Mouse (Mus musculus) heart, adult 2 months (tissue): ENCODE measurements around the gene E130114P18Rik. TPM values are rescaled to one million over a fixed set of nuclear protein-coding genes. Genes with fewer than 3 reads are reported as not detected.

ENCODE experiments used
- DNase-seq, 2 experiments: peaks; one replicate each; pipeline ENCODE4 v3.0.0; 2021
- H3K27ac ChIP-seq: fragments of 200-600 bp; 2 replicates; pipeline ENCODE4 v1.8.1; 2022
- H3K27me3 ChIP-seq: fragments of 200-500 bp; 2 replicates; pipeline ENCODE4 v1.6.1; 2012; ENCODE audit warnings: mild to moderate bottlenecking, low read length, inconsistent platforms, mixed read lengths; ENCODE audit not compliant: control insufficient read depth, insufficient read depth
- H3K36me3 ChIP-seq: fragments of 200-500 bp; 2 replicates; pipeline ENCODE4 v1.6.1; 2012; ENCODE audit warnings: low read length, inconsistent platforms; ENCODE audit not compliant: control insufficient read depth, insufficient read depth
- H3K4me1 ChIP-seq: fragments of 200-500 bp; 2 replicates; pipeline ENCODE4 v1.6.1; 2011; ENCODE audit warnings: low read length; ENCODE audit not compliant: control insufficient read depth, insufficient read depth
- H3K4me3 ChIP-seq: fragments of 200-600 bp; 2 replicates; pipeline ENCODE4 v1.8.1; 2022
- H3K79me2 ChIP-seq: fragments of 200-500 bp; replicated peaks from 2 replicates; pipeline ENCODE4 v1.6.1; 2012; ENCODE audit warnings: mild to moderate bottlenecking, inconsistent platforms, low read length, moderate library complexity, mixed read lengths; ENCODE audit not compliant: control insufficient read depth, insufficient read depth
- H3K9ac ChIP-seq: fragments of 200-500 bp; 2 replicates; pipeline ENCODE4 v1.6.1; 2012; ENCODE audit warnings: low read depth, mild to moderate bottlenecking, control low read depth, inconsistent platforms, low read length, mixed read lengths
- CTCF ChIP-seq: fragments of 200-600 bp; IDR thresholded peaks from 2 replicates; pipeline ENCODE4 v1.8.1; 2022; ENCODE audit warnings: antibody characterized with exemption, mild to moderate bottlenecking, moderate library complexity
- EP300 ChIP-seq: fragments of 200-500 bp; IDR thresholded peaks from 2 replicates; pipeline ENCODE4 v1.6.1; 2011; ENCODE audit warnings: low read depth, low read length, control low read depth; ENCODE audit not compliant: insufficient read depth
- POLR2A ChIP-seq: fragments of 200-500 bp; IDR thresholded peaks from 2 replicates; pipeline ENCODE4 v1.6.1; 2011; ENCODE audit warnings: mild to moderate bottlenecking, low read depth, low read length, control low read depth; ENCODE audit not compliant: insufficient read depth
- WGBS: fragments of 180-500 bp; shearing (Covaris S2); methylation state at CpG from one replicate; pipeline ENCODE4 v1.1.7; 2018; 5-methylcytosine and 5-hydroxymethylcytosine counted together
- intact Hi-C: fragments of 180-260 bp; cut with DNase I; formaldehyde crosslinking; loops from one replicate; pipeline ENCODE4 v1.15.1; 2025
- polyA plus RNA-seq: library from polyadenylated mRNA; depleted of rRNA; stranded (reverse); fragments of >200 nt; gene quantifications from 2 replicates; pipeline ENCODE4 v1.2.3, GENCODE M21; 2012
- total RNA-seq, 2 experiments: library from RNA; stranded (reverse); gene quantifications; 2 replicates each; pipeline ENCODE4 v1.2.3; 2021

Gene E130114P18Rik
- total and polyA plus RNA-seq, 3 experiments, result not detected

DNA sequence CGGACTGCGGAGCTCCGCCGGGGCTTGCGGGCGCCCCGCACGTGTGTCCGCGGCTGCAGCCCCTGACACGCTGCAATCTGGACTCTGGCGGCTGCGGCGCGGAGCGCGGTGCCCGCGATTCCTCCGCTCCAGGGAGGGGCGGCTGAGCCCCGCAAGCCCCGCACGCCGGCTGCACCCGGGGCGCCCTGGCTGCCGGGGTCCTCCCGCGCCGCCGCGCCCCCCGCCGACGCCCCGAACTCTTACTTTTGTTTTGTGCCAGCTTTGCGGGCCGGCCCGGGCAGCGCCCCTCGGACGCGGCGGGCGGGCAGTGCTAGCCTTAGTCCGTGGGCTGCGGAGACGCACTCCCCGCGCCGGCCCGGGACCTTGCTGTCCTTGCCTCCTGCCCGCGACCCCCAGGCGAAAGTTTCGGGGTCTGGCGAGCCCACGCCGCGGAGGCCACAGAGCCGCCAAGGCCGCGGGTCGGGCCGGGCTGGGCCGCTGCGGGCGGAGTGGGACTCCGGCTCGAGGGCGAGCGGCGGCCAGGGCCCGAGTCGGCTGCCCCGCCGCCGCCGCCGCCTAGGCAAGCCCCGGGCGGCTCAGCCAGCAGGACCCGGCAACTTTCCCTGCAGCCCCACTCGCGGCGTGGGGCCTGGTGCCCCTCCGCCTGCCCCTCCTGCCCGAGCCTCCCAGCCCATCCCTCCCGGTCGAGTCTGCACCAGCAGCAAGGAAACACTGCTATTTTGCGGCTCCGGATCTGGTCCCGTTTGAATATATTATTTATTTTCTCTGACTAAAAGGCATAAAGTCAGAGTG lies 529 bp upstream of the E130114P18Rik start:
- Histone ChIP-seq H3K27ac (peak overlapping the region; percentile 96), H3K27me3 (no peaks in the 10 kb centered on the region), H3K4me1 (peaks cover 6% of the 10 kb centered on the region), H3K79me2 (no peaks in the 10 kb centered on the region), H3K4me3 (peak overlapping the region; percentile 86), H3K36me3 (peaks cover 14% of the 10 kb centered on the region), H3K9ac (peak overlapping the region; percentile 100)
- DNase-seq, result peak; percentile 72 to 78
- intact Hi-C loops, result loop anchor here (2.0 to 5.0 kb wide), 6 partner anchors 16 to 544 kb away; no protein-coding TSS in a partner anchor
- WGBS, result under 1% methylated on average over 88 of the region's 94 CpGs
- TF ChIP-seq POLR2A (no peak), CTCF (no peak), EP300 (no peak)

DNA sequence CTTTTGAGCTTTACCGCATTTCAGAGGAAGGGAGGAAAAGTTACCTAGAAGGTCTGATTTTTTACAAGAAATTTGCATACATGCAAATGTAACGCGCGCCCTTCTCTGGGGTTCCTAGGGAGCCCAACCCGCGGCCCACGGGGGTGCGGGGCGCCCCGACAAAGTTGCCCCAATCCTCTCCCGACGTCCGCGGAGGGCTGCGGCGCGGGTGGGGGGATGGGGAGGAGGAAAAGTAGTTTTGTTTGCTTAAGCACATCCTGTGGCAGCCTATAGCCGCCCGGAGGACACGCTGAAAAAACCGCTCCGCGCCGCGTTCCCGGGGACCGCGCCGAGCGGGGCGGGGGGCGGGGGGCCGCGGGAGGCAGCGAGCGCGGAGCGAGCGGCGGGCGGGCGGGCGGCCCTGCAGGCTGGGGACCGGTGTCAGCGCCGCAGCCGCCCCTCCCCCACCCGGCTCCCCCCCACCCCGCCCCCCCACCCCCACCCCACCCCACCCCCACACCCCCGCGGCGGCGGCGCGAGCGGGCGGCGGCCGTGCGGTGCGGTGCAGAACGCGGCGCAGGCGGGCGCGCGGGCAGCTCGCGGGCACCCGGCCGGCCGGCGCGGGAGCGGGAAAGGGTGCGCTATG lies 685 bp downstream of the E130114P18Rik start:
- H3K36me3 ChIP-seq, result peaks cover 14% of the 10 kb centered on the region
- H3K27me3 ChIP-seq, result no peaks in the 10 kb centered on the region
- peak overlapping the region; percentile 96 for H3K27ac ChIP-seq
- H3K4me1 ChIP-seq, result peaks cover 6% of the 10 kb centered on the region
- WGBS, result 0% methylated on average over 51 of the region's 77 CpGs
- TF ChIP-seq EP300 (no peak), POLR2A (no peak)
- no peaks in the 10 kb centered on the region for H3K79me2 ChIP-seq
- intact Hi-C loops, result loop anchor here (2.0 to 5.0 kb wide), 7 partner anchors 40 to 545 kb away; no protein-coding TSS in a partner anchor
- H3K9ac ChIP-seq, result peak overlapping the region; percentile 100
- peak; percentile 75 to 82 for DNase-seq
- peak overlapping the region; percentile 86 for H3K4me3 ChIP-seq

DNA sequence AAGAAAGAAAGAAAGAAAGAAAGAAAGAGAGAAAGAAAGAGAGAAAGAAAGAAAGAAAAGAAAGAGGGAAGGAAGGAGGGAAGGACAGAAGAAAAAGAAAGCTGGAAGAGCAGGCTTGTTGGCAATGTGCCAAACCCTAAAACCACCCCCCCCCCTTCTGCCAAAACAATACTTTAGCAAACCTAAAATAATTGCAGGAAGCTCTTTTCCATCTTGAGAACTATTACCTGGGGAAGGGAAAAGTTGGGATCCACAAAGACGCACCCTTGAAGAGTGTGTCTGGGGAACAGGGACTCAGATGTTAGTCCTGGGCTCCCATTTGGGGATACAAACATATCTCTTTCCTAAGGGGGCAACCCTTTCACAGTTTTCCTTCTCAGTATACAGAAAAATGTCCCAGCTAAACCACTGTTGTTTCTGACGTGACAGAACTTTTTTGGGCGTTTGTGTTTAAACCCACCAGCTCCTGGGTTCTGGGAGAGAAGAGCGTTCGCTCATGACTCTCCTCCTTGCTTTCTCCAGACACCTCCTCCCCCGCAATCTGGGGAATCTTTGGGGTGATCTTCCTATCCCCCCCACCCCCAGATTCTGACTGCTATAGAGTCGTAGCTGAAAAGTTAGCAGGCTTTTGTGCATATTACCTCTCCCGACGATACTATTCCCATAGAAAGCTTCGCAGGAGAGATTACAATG lies 1.3 kb downstream of the E130114P18Rik start:
- intact Hi-C loops, result loop anchor here (2.0 to 5.0 kb wide), 7 partner anchors 41 to 546 kb away; no protein-coding TSS in a partner anchor
- peaks cover 15% of the 10 kb centered on the region for H3K36me3 ChIP-seq
- H3K4me3 ChIP-seq, result peak overlapping the region; percentile 75
- peaks cover 6% of the 10 kb centered on the region for H3K4me1 ChIP-seq
- H3K27me3 ChIP-seq, result no peaks in the 10 kb centered on the region
- 1% methylated on average over 10 of the region's 10 CpGs for WGBS
- H3K27ac ChIP-seq, result peak overlapping the region; percentile 96
- TF ChIP-seq POLR2A (no peak), EP300 (no peak), CTCF (no peak)
- H3K9ac ChIP-seq, result peak overlapping the region; percentile 95
- DNase-seq, result no peak
- H3K79me2 ChIP-seq, result no peaks in the 10 kb centered on the region

DNA sequence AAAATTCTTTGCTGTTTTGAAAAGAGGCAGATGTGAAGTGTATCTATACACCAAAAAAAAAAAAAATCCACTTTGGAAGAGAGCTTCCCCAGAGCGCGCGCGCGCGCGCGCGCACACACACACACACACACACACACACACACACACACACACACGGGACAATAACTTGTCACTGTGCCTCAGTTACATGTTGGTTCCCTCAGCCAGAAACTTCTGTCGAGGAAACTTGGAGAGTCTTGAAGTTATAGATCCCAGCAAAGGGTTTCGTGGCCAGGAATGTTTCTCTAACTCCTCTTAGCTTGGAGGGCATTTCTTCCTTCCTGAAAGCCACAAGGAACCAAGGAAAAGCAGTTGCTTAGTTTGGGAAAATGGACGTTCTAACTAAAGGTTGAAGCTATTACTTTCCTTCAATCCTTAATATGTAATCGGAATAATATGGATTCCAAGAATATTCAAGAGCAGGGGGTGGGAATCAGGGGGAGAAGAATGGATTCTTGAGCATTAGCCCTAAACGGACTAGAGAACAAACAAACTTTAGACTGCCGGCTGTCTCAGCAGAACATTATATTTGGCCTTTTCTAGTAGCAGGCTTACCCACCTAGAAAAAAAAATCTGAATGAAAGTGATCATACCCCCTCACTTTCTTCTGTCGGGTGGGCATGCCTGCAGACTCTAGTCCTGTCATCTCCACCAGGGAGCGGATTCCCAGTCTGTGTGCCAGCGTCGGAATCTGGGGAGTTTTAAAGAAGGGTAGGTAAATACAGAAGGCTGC lies 2.2 kb downstream of the E130114P18Rik start:
- H3K36me3 ChIP-seq, result peaks cover 13% of the 10 kb centered on the region; the same call in 1 of the 2 replicates
- peak overlapping the region; percentile 72 for H3K9ac ChIP-seq
- peak overlapping the region; percentile 96 for H3K27ac ChIP-seq
- H3K27me3 ChIP-seq, result no peaks in the 10 kb centered on the region
- H3K4me1 ChIP-seq, result peaks cover 6% of the 10 kb centered on the region
- WGBS, result 2% methylated on average over 20 of the region's 20 CpGs
- H3K4me3 ChIP-seq, result peak overlapping the region; percentile 75
- no peaks in the 10 kb centered on the region for H3K79me2 ChIP-seq
- intact Hi-C loops, result loop anchor here (1.0 to 5.0 kb wide), 8 partner anchors 24 to 547 kb away; no protein-coding TSS in a partner anchor
- no peak for DNase-seq
- no peak for TF ChIP-seq POLR2A
- peak; percentile 50 for TF ChIP-seq CTCF
- TF ChIP-seq EP300, result no peak

DNA sequence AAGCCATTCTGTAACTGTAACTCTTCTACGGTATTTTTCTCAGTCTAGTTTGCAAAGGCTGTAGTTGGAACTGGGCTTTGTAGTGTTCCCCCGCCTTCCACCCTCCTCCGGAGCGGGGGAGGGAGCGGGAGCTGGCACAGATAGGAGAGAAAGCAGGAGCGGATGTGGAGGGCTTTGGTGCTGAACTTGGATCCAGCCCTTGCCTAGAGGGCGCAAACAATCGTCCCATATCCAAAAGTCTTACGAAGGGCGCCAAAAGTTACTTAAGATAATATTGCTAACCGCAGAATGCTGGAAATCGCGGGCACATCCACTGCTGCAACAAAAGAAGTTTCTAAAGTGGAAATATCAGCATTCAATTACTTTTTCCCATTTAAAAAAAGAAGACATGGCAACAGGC lies 2.8 kb downstream of the E130114P18Rik start:
- DNase-seq, result peak; percentile 82 to 89
- TF ChIP-seq CTCF, result peak; percentile 58
- TF ChIP-seq POLR2A, result peak; percentile 38; the same call in 1 of the 2 replicates
- TF ChIP-seq EP300, result peak; percentile 82
- Histone ChIP-seq H3K27ac (peak overlapping the region; percentile 96), H3K27me3 (no peaks in the 10 kb centered on the region), H3K9ac (no peak overlapping the region), H3K36me3 (peaks cover 12% of the 10 kb centered on the region; the same call in 1 of the 2 replicates), H3K79me2 (no peaks in the 10 kb centered on the region), H3K4me3 (peak overlapping the region; percentile 75), H3K4me1 (peaks cover 6% of the 10 kb centered on the region)
- under 1% methylated on average over 13 of the region's 13 CpGs for WGBS
- intact Hi-C loops, result loop anchor here (1.0 to 5.0 kb wide), 6 partner anchors 24 to 547 kb away; no protein-coding TSS in a partner anchor
